Mouse (Mus musculus): Measurements from ENCODE around the gene Casd1.

Casd1 gene

GRCm38 (mm10) chr6:4600658-4601296 is at the start of gene Casd1:
Gene Casd1 (plus strand): TSS chr6:4600839.
- DNase-seq: peak; percentile 78 to 81

GRCm38 (mm10) chr6:4555366-4555765 is 45.3 kb upstream of the Casd1 start:
- no peak for DNase-seq

GRCm38 (mm10) chr6:4557086-4557485 is 43.6 kb upstream of the Casd1 start:
- DNase-seq: no peak

GRCm38 (mm10) chr6:4557678-4558077 is 43.0 kb upstream of the Casd1 start:
- peak; percentile 64 to 74 for DNase-seq

GRCm38 (mm10) chr6:4561156-4561555 is 39.5 kb upstream of the Casd1 start:
- no peak for DNase-seq

- no peak for DNase-seq
Observed at GRCm38 (mm10) chr6:4561621-4562020, 39.0 kb upstream of the Casd1 start.

GRCm38 (mm10) chr6:4562401-4562800 is 38.2 kb upstream of the Casd1 start:
- no peak for DNase-seq

GRCm38 (mm10) chr6:4563477-4563876 is 37.2 kb upstream of the Casd1 start:
- no peak for DNase-seq

- no peak for DNase-seq
Observed at GRCm38 (mm10) chr6:4570412-4570811, 30.2 kb upstream of the Casd1 start.

- DNase-seq: no peak
Observed at GRCm38 (mm10) chr6:4577756-4578155, 22.9 kb upstream of the Casd1 start.

GRCm38 (mm10) chr6:4578343-4578742 is 22.3 kb upstream of the Casd1 start:
- DNase-seq: no peak

- DNase-seq: no peak
Observed at GRCm38 (mm10) chr6:4579620-4580019, 21.0 kb upstream of the Casd1 start.

GRCm38 (mm10) chr6:4583485-4583884 is 17.2 kb upstream of the Casd1 start:
- peak in 1 of 2 experiments; percentile 23 for DNase-seq

- no peak for DNase-seq
Observed at GRCm38 (mm10) chr6:4587946-4588345, 12.7 kb upstream of the Casd1 start.

- DNase-seq: no peak
Observed at GRCm38 (mm10) chr6:4588722-4589121, 11.9 kb upstream of the Casd1 start.

- DNase-seq: no peak
Observed at GRCm38 (mm10) chr6:4590089-4590488, 10.6 kb upstream of the Casd1 start.

GRCm38 (mm10) chr6:4597711-4598110 is 2.9 kb upstream of the Casd1 start:
- no peak for DNase-seq

- no peak for DNase-seq
Observed at GRCm38 (mm10) chr6:4600085-4600657, 468 bp upstream of the Casd1 start.

GRCm38 (mm10) chr6:4601297-4601931 is 775 bp downstream of the Casd1 start:
- peak; percentile 51 to 58 for DNase-seq

- DNase-seq: no peak
Observed at GRCm38 (mm10) chr6:4602012-4602411, 1.4 kb downstream of the Casd1 start.

GRCm38 (mm10) chr6:4606394-4606793 is 5.8 kb downstream of the Casd1 start:
- no peak for DNase-seq

- no peak for DNase-seq
Observed at GRCm38 (mm10) chr6:4610216-4610896, 9.7 kb downstream of the Casd1 start.

- no peak for DNase-seq
Observed at GRCm38 (mm10) chr6:4611853-4612252, 11.2 kb downstream of the Casd1 start.

GRCm38 (mm10) chr6:4612431-4612830 is 11.8 kb downstream of the Casd1 start:
- DNase-seq: no peak

All from lung, postnatal 4 days (tissue).